Comparison of ENCODE assay signal across 12 mouse cellular contexts in the genomic region with DNA sequence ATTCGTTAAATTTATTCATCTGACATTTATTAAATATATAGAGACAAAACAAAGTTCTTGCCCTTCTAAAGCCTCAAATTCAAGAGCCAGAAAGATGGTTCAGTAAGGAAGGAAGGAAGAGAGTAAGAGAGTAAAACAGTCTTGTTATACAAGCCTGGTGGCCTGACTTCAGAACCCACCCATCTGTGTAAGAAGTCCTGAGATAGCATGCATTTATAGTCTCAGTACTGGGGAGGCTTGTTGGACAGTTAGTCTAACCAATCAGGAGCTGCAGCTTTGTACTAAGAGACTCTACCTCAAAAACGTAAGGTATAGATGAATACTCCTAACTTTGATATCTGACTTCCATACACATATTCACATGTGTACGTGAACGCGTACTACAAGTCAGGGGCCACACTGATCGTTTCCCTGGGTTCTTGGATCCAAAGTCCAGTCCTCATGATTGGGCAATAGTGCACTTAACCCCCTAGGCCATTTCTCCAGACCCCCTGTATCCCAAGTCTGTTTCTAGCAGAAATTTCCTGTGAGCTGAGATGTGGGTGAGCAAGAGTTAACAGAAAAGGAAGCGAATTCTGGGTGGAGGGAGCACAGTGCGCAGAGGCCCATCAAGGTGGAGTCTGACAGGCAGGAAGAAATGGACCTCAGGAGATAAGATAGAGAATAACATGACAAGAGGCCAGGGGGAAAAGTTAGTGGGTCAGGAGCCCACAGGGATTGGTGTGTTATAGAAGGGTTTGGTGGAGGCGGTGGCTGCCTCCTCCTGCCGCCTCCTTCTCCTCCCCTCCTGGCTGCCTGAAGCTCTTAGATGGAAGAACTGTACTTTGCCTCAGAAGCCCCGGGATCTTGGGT.
DNase-seq lines count a peak whose midpoint lies in the region; ATAC-seq and TF ChIP-seq lines count a peak whose summit lies in the region.
"Had no signal": no experiment of that assay in that cellular context is flagged by ENCODE, and none has a peak within 500 bp of the region (broad histone marks: within the 10 kb centered on the region; RNA-seq: fewer than 3 reads in every experiment).

No protein-coding gene starts in this region.

- no peak overlapping the region for H3K27ac ChIP-seq in lung, embryonic 14.5 days (ENCODE audit: low read depth)
- H3K27ac ChIP-seq: hindbrain, embryonic 15.5 days; macrophage had no signal

- no peak overlapping the region for H3K4me3 ChIP-seq in lung, embryonic 14.5 days (ENCODE audit: low read depth, low read length)
- H3K4me3 ChIP-seq: hindbrain, embryonic 15.5 days had no signal

- TF ChIP-seq CTCF in lung, embryonic 14.5 days (IDR thresholded peaks at IDR 0.05; ENCODE audit: low read depth) = no peak

- WGBS in lung, embryonic 14.5 days = 53% methylated on average over 11 of the region's 11 CpGs

- no peak overlapping the region for H3K9ac ChIP-seq in lung, embryonic 14.5 days
- H3K9ac ChIP-seq: hindbrain, embryonic 15.5 days had no signal

- peak; percentile 35; the same call in 1 of the 2 replicates for ATAC-seq in lung, embryonic 14.5 days (ENCODE audit: insufficient read depth)
- ATAC-seq in common myeloid progenitor, adult 5-6 weeks (replicated peaks; ENCODE audit: low read depth, poor library complexity, severe bottlenecking) = peak; percentile 94
- peak; percentile 91 for ATAC-seq in megakaryocyte progenitor cell, adult 5-6 weeks (replicated peaks; ENCODE audit: poor library complexity)
- ATAC-seq: activated CD4-positive, CD25-positive, alpha-beta regulatory T cell, adult 4 months had no signal

- no peaks in the 10 kb centered on the region for H3K36me3 ChIP-seq in lung, embryonic 14.5 days (ENCODE audit: insufficient read depth)
- H3K36me3 ChIP-seq: hindbrain, embryonic 15.5 days had no signal

- peak; percentile 31 for DNase-seq in embryo, embryonic 10 days (ENCODE audit: low spot score)
- no peak for DNase-seq in embryo, embryonic 9.5 days (ENCODE audit: extremely low spot score)
- DNase-seq in lung, embryonic 14.5 days = no peak
- no peak for DNase-seq in lung, postnatal 10 days
- no peak for DNase-seq in left cerebral cortex, adult 9 months (ENCODE audit: low spot score in 2 of 2)
- DNase-seq in left cerebral cortex, adult 8-10 months (ENCODE audit: low spot score in 2 of 2) = no peak
- DNase-seq: kidney, postnatal 25 days had no signal

- H3K4me1 ChIP-seq in lung, embryonic 14.5 days (ENCODE audit: insufficient read depth) = no peaks in the 10 kb centered on the region

- H3K27me3 ChIP-seq in lung, embryonic 14.5 days (ENCODE audit: insufficient read depth, low read length) = no peaks in the 10 kb centered on the region
- H3K27me3 ChIP-seq: hindbrain, embryonic 15.5 days had no signal

- no peak overlapping the region for H3K4me2 ChIP-seq in lung, embryonic 14.5 days
- H3K4me2 ChIP-seq: hindbrain, embryonic 15.5 days had no signal

- H3K9me3 ChIP-seq in lung, embryonic 14.5 days (ENCODE audit: low read depth, low read length) = no peaks in the 10 kb centered on the region

Comparison
In these comparisons a context has a peak if more than half of its experiments do, and no peak if none do; other contexts are left out.
1. ATAC-seq: peak in every context shown above with its lines; median percentile 94 in common myeloid progenitor, adult 5-6 weeks; 91 in megakaryocyte progenitor cell, adult 5-6 weeks; 35 in lung, embryonic 14.5 days.